Mouse (Mus musculus) stomach, postnatal 0 days (tissue): ENCODE results near the gene Zfp715. TPM values are rescaled to one million over a fixed set of nuclear protein-coding genes. Genes with fewer than 3 reads are reported as not detected.
"Not testable (repeated sequence)": the region's sequence is repeated elsewhere in the genome, so short reads cannot be mapped to it uniquely, and the experiment has no call there.

Source experiments
- ATAC-seq: fragments of 200-750 bp; cut with Nextera tagmentation; 2 replicates; pipeline ENCODE4 v1.8.0; 2017; ENCODE audit not compliant: low FRiP score, low TSS enrichment
- DNase-seq: peaks from one replicate; pipeline ENCODE4 v3.0.0-alpha.2; 2016; ENCODE audit warnings: low spot score
- H3K27ac ChIP-seq: fragments of 300-500 bp; sonication (generic); replicated peaks from 2 replicates; pipeline ENCODE4 v1.5.1; 2014; ENCODE audit warnings: mild to moderate bottlenecking, control low read depth
- H3K27me3 ChIP-seq: fragments of 300-500 bp; sonication (generic); 2 replicates; pipeline ENCODE4 v1.6.1; 2014; ENCODE audit warnings: low read length; ENCODE audit not compliant: control insufficient read depth, insufficient read depth
- H3K36me3 ChIP-seq: fragments of 300-500 bp; sonication (generic); 2 replicates; pipeline ENCODE4 v1.6.1; 2014; ENCODE audit warnings: low read length, mixed read lengths; ENCODE audit not compliant: control insufficient read depth, insufficient read depth
- H3K4me1 ChIP-seq: fragments of 300-500 bp; sonication (generic); replicated peaks from 2 replicates; pipeline ENCODE4 v1.6.1; 2014; ENCODE audit warnings: antibody characterized with exemption; ENCODE audit not compliant: control insufficient read depth, insufficient read depth
- H3K4me2 ChIP-seq: fragments of 300-500 bp; sonication (generic); replicated peaks from 2 replicates; pipeline ENCODE4 v1.6.1; 2014; ENCODE audit warnings: low read depth, mild to moderate bottlenecking, control low read depth, moderate library complexity
- H3K4me3 ChIP-seq: fragments of 300-500 bp; sonication (generic); 2 replicates; pipeline ENCODE4 v1.5.1; 2014; ENCODE audit warnings: low read depth, low read length, control low read depth
- H3K9ac ChIP-seq: fragments of 300-500 bp; sonication (generic); 2 replicates; pipeline ENCODE4 v1.6.1; 2014; ENCODE audit warnings: mild to moderate bottlenecking, low read length, control low read depth, mixed read lengths
- H3K9me3 ChIP-seq: fragments of 300-500 bp; sonication (generic); 2 replicates; pipeline ENCODE4 v1.6.1; 2016; ENCODE audit warnings: low read length; ENCODE audit not compliant: control insufficient read depth
- CTCF ChIP-seq: IDR thresholded peaks from 2 replicates; pipeline ENCODE4 v1.5.1; 2016; ENCODE audit warnings: antibody characterized with exemption, low read depth, mild to moderate bottlenecking, moderate library complexity
- EP300 ChIP-seq: optimal IDR thresholded peaks from 2 replicates; pipeline ENCODE3; 2016; ENCODE audit warnings: antibody characterized with exemption
- WGBS: fragments of 180-500 bp; shearing (Covaris S2); extraction: QIAGEN DNeasy Blood & Tissue Kit; methylation state at CpG from one replicate; pipeline ENCODE4 v1.1.7; 2014; 5-methylcytosine and 5-hydroxymethylcytosine counted together
- polyA plus RNA-seq: library from polyadenylated mRNA; unstranded; fragments of >200 nt; fragmentation: Nextera tagmentation; extraction: Ambion mirVana; gene quantifications from 2 replicates; pipeline ENCODE4 v1.2.1, GENCODE M21; 2015

Zfp715 gene
- polyA plus RNA-seq, 1 experiment from 2014 or later: 5.4 TPM

DNA sequence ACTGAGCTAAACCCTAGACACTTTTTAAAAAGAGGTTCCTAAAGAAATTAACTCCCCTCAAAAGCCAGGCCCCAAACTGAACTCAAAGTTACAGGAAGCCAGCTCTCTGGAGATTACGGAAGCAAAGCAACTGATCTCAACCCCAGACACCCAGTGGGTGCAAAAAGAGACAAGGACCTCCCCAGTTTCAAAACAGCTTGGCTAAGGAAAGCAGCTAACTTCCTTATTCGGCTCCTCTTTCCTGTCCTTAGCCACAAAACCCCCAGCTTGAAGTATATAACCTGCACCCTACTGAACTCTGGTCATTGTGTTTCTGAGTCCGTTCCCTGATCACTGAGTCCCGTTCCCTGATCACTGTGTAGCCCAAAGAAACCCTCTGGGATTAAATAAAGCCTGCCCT is 40.0 kb upstream of the Zfp715 start:
- Histone ChIP-seq H3K9me3 (no peaks in the 10 kb centered on the region), H3K9ac (no peak overlapping the region), H3K4me1 (no peaks in the 10 kb centered on the region), H3K4me3 (no peak overlapping the region), H3K27ac (peak overlapping the region; percentile 5; the same call in 1 of the 2 replicates), H3K4me2 (no peak overlapping the region), H3K36me3 (no peaks in the 10 kb centered on the region), H3K27me3 (no peaks in the 10 kb centered on the region)
- WGBS: 68% methylated on average over 4 of the region's 4 CpGs
- TF ChIP-seq CTCF (no peak), EP300 (no peak)
- ATAC-seq (no peak), DNase-seq (no peak)

DNA sequence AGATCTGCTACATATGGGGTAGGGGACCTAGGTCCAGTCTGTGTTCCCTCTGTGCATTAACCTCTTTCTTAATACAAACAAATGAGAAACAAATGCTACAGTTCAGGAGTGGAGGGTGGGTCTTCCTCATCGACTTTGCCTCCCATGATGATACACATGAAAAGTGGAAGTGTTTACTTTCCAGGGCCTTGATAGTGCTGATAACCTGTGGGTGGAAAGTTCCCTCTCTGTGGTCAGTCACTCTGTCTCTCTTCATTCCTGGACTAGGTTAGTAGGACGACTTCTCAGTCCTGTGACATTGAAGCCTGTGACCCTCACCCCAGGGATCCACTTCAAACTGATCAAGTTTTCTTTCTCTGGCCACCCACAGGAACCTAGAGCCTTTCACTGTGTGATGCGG is 38.1 kb upstream of the Zfp715 start, which contains the start of gene Siglecf:
TSS of gene Siglecf (plus strand) at position 188 of the 400 bp plus-strand sequence.
- Histone ChIP-seq H3K27me3 (no peaks in the 10 kb centered on the region), H3K4me2 (no peak within 1 kb of the TSS), H3K27ac (no peak within 1 kb of the TSS), H3K9me3 (no peaks in the 10 kb centered on the region), H3K4me1 (no peaks in the 10 kb centered on the region), H3K4me3 (no peak within 1 kb of the TSS), H3K9ac (no peak within 1 kb of the TSS), H3K36me3 (no peaks in the 10 kb centered on the region)
- ATAC-seq (no peak), DNase-seq (no peak)
- TF ChIP-seq CTCF (no peak), EP300 (no peak)
- WGBS: 55% methylated on average over 3 of the region's 3 CpGs

GRCm38 (mm10) chr7:43349623-43350022 is 36.5 kb upstream of the Zfp715 start:
- not testable (repeated sequence) for H3K36me3 ChIP-seq, H3K9ac ChIP-seq, H3K27ac ChIP-seq, H3K4me3 ChIP-seq, H3K9me3 ChIP-seq, H3K4me2 ChIP-seq, H3K27me3 ChIP-seq, H3K4me1 ChIP-seq
- 64% methylated on average over 5 of the region's 5 CpGs for WGBS
- DNase-seq (peak; percentile 16), ATAC-seq (peak; percentile 56)
- TF ChIP-seq CTCF: peak; percentile 59

DNA sequence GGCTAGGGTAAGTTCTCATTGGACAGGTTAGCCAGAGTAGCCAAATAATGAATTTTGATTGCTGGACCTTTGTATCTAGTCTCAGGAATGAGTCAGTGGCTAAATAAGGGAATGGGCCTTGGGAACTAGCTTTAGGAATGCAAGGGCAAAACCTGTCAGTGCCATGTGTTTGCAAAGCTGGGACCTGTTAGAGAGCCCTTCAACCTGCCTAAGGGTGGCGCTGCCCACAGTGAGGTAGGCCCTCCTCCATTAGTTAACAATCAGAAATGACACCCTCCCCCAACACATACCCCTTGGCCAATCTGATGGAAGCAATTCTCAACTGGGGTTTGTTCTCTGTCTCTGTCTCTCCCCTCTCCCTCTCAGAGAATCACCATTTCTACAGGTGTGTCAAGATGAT is 33.5 kb upstream of the Zfp715 start:
- ATAC-seq: no peak
- no peak for DNase-seq
- Histone ChIP-seq H3K9ac (no peak overlapping the region), H3K4me1 (no peaks in the 10 kb centered on the region), H3K27me3 (no peaks in the 10 kb centered on the region), H3K9me3 (no peaks in the 10 kb centered on the region), H3K27ac (no peak overlapping the region), H3K36me3 (no peaks in the 10 kb centered on the region), H3K4me2 (no peak overlapping the region), H3K4me3 (no peak overlapping the region)
- TF ChIP-seq EP300: no peak
- TF ChIP-seq CTCF: no peak
- WGBS: 53% methylated on average over 1 of the region's 1 CpGs

DNA sequence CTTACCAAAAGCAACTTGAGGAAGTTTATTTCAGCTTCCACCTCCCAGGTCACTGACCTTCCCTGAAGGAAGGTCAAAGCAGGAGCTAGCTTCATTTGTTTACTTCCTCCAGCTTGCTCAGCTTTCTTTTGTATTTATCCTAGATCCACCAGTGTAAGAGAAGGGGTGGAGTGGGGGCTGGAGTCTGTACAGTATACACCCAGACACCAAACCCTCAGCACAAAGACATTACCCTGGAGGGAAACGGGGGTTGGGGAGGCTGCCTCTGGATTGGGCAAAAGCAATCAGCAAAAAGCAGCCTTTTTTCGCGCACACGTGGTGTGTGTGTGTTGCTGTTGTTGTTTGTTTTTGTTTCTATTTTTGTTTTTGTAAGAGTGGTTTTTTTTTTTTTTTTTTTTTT is 33.1 kb upstream of the Zfp715 start:
- Histone ChIP-seq H3K27me3 (no peaks in the 10 kb centered on the region), H3K4me3 (no peak overlapping the region), H3K4me1 (no peaks in the 10 kb centered on the region), H3K9me3 (no peaks in the 10 kb centered on the region), H3K9ac (no peak overlapping the region), H3K4me2 (no peak overlapping the region), H3K27ac (no peak overlapping the region), H3K36me3 (no peaks in the 10 kb centered on the region)
- TF ChIP-seq CTCF: no peak
- TF ChIP-seq EP300: no peak
- ATAC-seq: no peak
- 64% methylated on average over 4 of the region's 4 CpGs for WGBS
- no peak for DNase-seq

DNA sequence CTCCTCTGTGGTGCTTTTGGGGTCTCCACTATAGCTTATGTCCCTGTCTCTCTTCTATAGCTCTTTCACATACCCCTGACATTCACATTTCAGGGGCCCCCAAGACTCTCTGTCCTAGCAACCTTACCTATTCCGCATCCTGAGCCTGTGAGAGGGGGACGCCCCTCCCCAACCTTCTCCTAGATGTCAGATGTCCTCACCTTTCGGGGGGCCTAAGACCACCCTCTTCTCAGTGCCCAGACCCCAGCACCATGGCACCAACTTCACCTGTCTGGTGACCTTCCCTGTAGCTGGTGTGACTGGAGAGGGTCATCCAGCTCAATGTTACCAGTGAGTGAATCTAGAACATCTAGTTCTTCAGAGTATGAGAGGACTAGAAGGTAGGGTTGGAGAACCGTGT is 31.4 kb upstream of the Zfp715 start:
- no peak overlapping the region for H3K9ac ChIP-seq
- ATAC-seq: no peak
- TF ChIP-seq EP300: no peak
- no peaks in the 10 kb centered on the region for H3K9me3 ChIP-seq
- DNase-seq: no peak
- no peak overlapping the region for H3K27ac ChIP-seq
- H3K4me3 ChIP-seq: no peak overlapping the region
- WGBS: 76% methylated on average over 4 of the region's 4 CpGs
- no peak overlapping the region for H3K4me2 ChIP-seq
- no peaks in the 10 kb centered on the region for H3K27me3 ChIP-seq
- no peaks in the 10 kb centered on the region for H3K36me3 ChIP-seq
- no peaks in the 10 kb centered on the region for H3K4me1 ChIP-seq
